Mouse (Mus musculus) olfactory bulb, adult 2 months (tissue): ENCODE results near the gene Chrm1. TPM values are rescaled to one million over a fixed set of nuclear protein-coding genes. Genes with fewer than 3 reads are reported as not detected.
"Not testable (repeated sequence)": the region's sequence is repeated elsewhere in the genome, so short reads cannot be mapped to it uniquely, and the experiment has no call there.

Experiments used
- H3K27ac ChIP-seq: fragments of 200-500 bp; 2 replicates; pipeline ENCODE4 v1.5.1; 2012; ENCODE audit warnings: low read depth, low read length; ENCODE audit not compliant: insufficient read depth
- H3K4me1 ChIP-seq: fragments of 200-500 bp; 2 replicates; pipeline ENCODE4 v1.6.1; 2012; ENCODE audit warnings: low read length; ENCODE audit not compliant: control insufficient read depth, insufficient read depth
- H3K4me3 ChIP-seq: fragments of 200-500 bp; 2 replicates; pipeline ENCODE4 v1.5.1; 2012; ENCODE audit warnings: mild to moderate bottlenecking, low read depth, low read length, moderate library complexity; ENCODE audit not compliant: insufficient read depth
- CTCF ChIP-seq: fragments of 200-500 bp; IDR thresholded peaks from 2 replicates; pipeline ENCODE4 v1.5.1; 2012; ENCODE audit warnings: low read depth, mild to moderate bottlenecking, low read length, moderate library complexity; ENCODE audit not compliant: insufficient read depth
- POLR2A ChIP-seq: fragments of 200-500 bp; IDR thresholded peaks from 2 replicates; pipeline ENCODE4 v1.6.1; 2012; ENCODE audit warnings: mild to moderate bottlenecking, low read depth, low read length, moderate library complexity; ENCODE audit not compliant: insufficient read depth
- WGBS: fragments of 180-500 bp; shearing (Covaris S2); methylation state at CpG from one replicate; pipeline ENCODE4 v1.1.7; 2018; 5-methylcytosine and 5-hydroxymethylcytosine counted together
- polyA plus RNA-seq: library from polyadenylated mRNA; stranded (reverse); fragments of >200 nt; gene quantifications from 2 replicates; pipeline ENCODE4 v1.2.4, GENCODE M21; 2012; ENCODE audit warnings: low replicate concordance; ENCODE audit not compliant: missing spikeins, insufficient read depth, insufficient read length

Chrm1 gene
- polyA plus RNA-seq, 1 experiment, result not detected

GRCm38 (mm10) chr19:8722559-8722906 lies 58.9 kb downstream of the Chrm1 start:
- Histone ChIP-seq H3K4me1 (peaks cover 4% of the 10 kb centered on the region; the same call in 1 of the 2 replicates), H3K27ac (peak overlapping the region; percentile 97), H3K4me3 (peak overlapping the region; percentile 94)
- TF ChIP-seq POLR2A (no peak), CTCF (no peak)
- WGBS, result 0% methylated on average over 5 of the region's 5 CpGs

GRCm38 (mm10) chr19:8722907-8723573 lies 59.5 kb downstream of the Chrm1 start, which contains the start of gene Slc3a2:
Gene Slc3a2 (minus strand): TSS chr19:8723369.
- TF ChIP-seq POLR2A (peak; percentile 57; the same call in 1 of the 2 replicates), CTCF (no peak)
- WGBS, result under 1% methylated on average over 50 of the region's 50 CpGs
- H3K4me3 ChIP-seq, result peak within 1 kb of the TSS; percentile 94
- H3K27ac ChIP-seq, result peak within 1 kb of the TSS; percentile 97
- H3K4me1 ChIP-seq, result peaks cover 4% of the 10 kb centered on the region; the same call in 1 of the 2 replicates

- H3K4me3 ChIP-seq, result peak overlapping the region; percentile 61
- peaks cover 4% of the 10 kb centered on the region; the same call in 1 of the 2 replicates for H3K4me1 ChIP-seq
- TF ChIP-seq POLR2A, result no peak
- no peak for TF ChIP-seq CTCF
- H3K27ac ChIP-seq, result peak overlapping the region; percentile 58; the same call in 1 of the 2 replicates
- WGBS, result under 1% methylated on average over 20 of the region's 20 CpGs
These were observed 60.2 kb downstream of the Chrm1 start for GRCm38 (mm10) chr19:8723574-8724346.

- Histone ChIP-seq H3K4me3 (no peak overlapping the region), H3K27ac (no peak overlapping the region), H3K4me1 (peaks cover 4% of the 10 kb centered on the region; the same call in 1 of the 2 replicates)
- no peak for TF ChIP-seq POLR2A
- no peak for TF ChIP-seq CTCF
- 7% methylated on average over 2 of the region's 2 CpGs for WGBS
These were observed 60.8 kb downstream of the Chrm1 start for GRCm38 (mm10) chr19:8724392-8724791.

- no peak for TF ChIP-seq POLR2A
- no peak for TF ChIP-seq CTCF
- H3K4me1 ChIP-seq, result peaks cover 4% of the 10 kb centered on the region; the same call in 1 of the 2 replicates
- WGBS, result 47% methylated on average over 4 of the region's 4 CpGs
- no peak overlapping the region for H3K27ac ChIP-seq
- no peak overlapping the region for H3K4me3 ChIP-seq
These were observed 61.6 kb downstream of the Chrm1 start for GRCm38 (mm10) chr19:8725081-8725613.

GRCm38 (mm10) chr19:8726609-8727390 lies 63.2 kb downstream of the Chrm1 start:
- 47% methylated on average over 3 of the region's 3 CpGs for WGBS
- no peak overlapping the region for H3K4me3 ChIP-seq
- TF ChIP-seq CTCF, result no peak
- no peak for TF ChIP-seq POLR2A
- no peak overlapping the region for H3K27ac ChIP-seq
- H3K4me1 ChIP-seq, result no peaks in the 10 kb centered on the region; the same call in 1 of the 2 replicates

GRCm38 (mm10) chr19:8727495-8728114 lies 64.0 kb downstream of the Chrm1 start:
- Histone ChIP-seq H3K4me3 (no peak overlapping the region), H3K27ac (no peak overlapping the region), H3K4me1 (no peaks in the 10 kb centered on the region)
- 34% methylated on average over 5 of the region's 5 CpGs for WGBS
- TF ChIP-seq CTCF, result no peak
- TF ChIP-seq POLR2A, result no peak

- not testable (repeated sequence) for H3K27ac ChIP-seq, H3K4me1 ChIP-seq, H3K4me3 ChIP-seq
- 50% methylated on average over 3 of the region's 3 CpGs for WGBS
These were observed 64.9 kb downstream of the Chrm1 start for GRCm38 (mm10) chr19:8728335-8729099.

Other genes starting within 250 kb of the Chrm1 start
- not detected in 2 replicates for gene Slc22a8, start 72.5 kb upstream of the Chrm1 start, polyA plus RNA-seq
- not detected in 2 replicates for gene Slc22a6, start 45.8 kb upstream of the Chrm1 start, polyA plus RNA-seq
- gene Slc3a2, start 59.6 kb downstream of the Chrm1 start, polyA plus RNA-seq, result not detected in 2 replicates
- gene Wdr74, start 72.0 kb downstream of the Chrm1 start, polyA plus RNA-seq, result not detected in 2 replicates
- not detected in 2 replicates for gene 1700092M07Rik, start 76.9 kb downstream of the Chrm1 start, polyA plus RNA-seq
- 609 TPM in 1 of 2 replicates, not detected in the other for gene Stx5a, start 77.6 kb downstream of the Chrm1 start, polyA plus RNA-seq
- gene Nxf1, start 93.3 kb downstream of the Chrm1 start, polyA plus RNA-seq, result not detected in 2 replicates
- not detected in 2 replicates for gene Tmem223, start 107.2 kb downstream of the Chrm1 start, polyA plus RNA-seq
- not detected in 2 replicates for gene Tmem179b, start 110.7 kb downstream of the Chrm1 start, polyA plus RNA-seq
- gene Taf6l, start 122.6 kb downstream of the Chrm1 start, polyA plus RNA-seq, result not detected in 2 replicates
- gene Polr2g, start 134.8 kb downstream of the Chrm1 start, polyA plus RNA-seq, result not detected in 2 replicates
- not detected in 2 replicates for gene Zbtb3, start 138.8 kb downstream of the Chrm1 start, polyA plus RNA-seq
- not detected in 2 replicates for gene Ttc9c, start 155.5 kb downstream of the Chrm1 start, polyA plus RNA-seq
- gene Hnrnpul2, start 156.2 kb downstream of the Chrm1 start, polyA plus RNA-seq, result 134 and 194 TPM in 2 replicates
- not detected in 2 replicates for gene AC129217.1, start 166.0 kb downstream of the Chrm1 start, polyA plus RNA-seq
- not detected in 2 replicates for gene Bscl2, start 173.7 kb downstream of the Chrm1 start, polyA plus RNA-seq
- gene Gng3, start 175.4 kb downstream of the Chrm1 start, polyA plus RNA-seq, result not detected in 2 replicates
- not detected in 2 replicates for gene Lrrn4cl, start 187.0 kb downstream of the Chrm1 start, polyA plus RNA-seq
- gene Ubxn1, start 207.7 kb downstream of the Chrm1 start, polyA plus RNA-seq, result 403 TPM in 1 of 2 replicates, not detected in the other
- gene Uqcc3, start 217.1 kb downstream of the Chrm1 start, polyA plus RNA-seq, result not detected in 2 replicates
- gene Lbhd1, start 219.9 kb downstream of the Chrm1 start, polyA plus RNA-seq, result not detected in 2 replicates
- not detected in 2 replicates for gene Gm49403, start 220.1 kb downstream of the Chrm1 start, polyA plus RNA-seq
- gene 1810009A15Rik, start 225.1 kb downstream of the Chrm1 start, polyA plus RNA-seq, result not detected in 2 replicates
- gene Gm49416, start 225.1 kb downstream of the Chrm1 start, polyA plus RNA-seq, result not detected in 2 replicates
- gene Ints5, start 229.2 kb downstream of the Chrm1 start, polyA plus RNA-seq, result not detected in 2 replicates
- gene Ganab, start 234.3 kb downstream of the Chrm1 start, polyA plus RNA-seq, result not detected in 2 replicates